Mouse (Mus musculus): Measurements from ENCODE around the gene Rabgef1.

Gene Rabgef1

DNA sequence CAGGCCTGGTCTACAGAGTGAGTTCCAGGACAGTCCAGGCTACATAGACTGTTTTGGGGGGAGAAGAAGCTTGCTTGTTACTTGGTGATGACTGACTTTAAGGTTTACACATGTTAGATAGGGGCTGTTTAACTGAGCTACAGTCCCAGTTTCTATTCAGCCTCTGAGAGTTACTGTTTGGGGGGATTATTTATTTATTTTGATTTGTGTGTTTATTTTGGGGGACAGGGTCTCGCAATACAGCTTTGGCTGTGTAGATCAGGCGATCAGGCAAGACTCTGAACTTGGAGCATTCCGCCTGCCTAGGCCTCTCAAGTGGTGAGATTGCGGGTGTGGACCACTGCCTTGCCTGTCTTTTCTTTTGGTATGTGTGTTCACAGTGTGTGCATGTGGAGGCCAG is 1.4 kb downstream of the Rabgef1 start:
- DNase-seq: no peak

DNA sequence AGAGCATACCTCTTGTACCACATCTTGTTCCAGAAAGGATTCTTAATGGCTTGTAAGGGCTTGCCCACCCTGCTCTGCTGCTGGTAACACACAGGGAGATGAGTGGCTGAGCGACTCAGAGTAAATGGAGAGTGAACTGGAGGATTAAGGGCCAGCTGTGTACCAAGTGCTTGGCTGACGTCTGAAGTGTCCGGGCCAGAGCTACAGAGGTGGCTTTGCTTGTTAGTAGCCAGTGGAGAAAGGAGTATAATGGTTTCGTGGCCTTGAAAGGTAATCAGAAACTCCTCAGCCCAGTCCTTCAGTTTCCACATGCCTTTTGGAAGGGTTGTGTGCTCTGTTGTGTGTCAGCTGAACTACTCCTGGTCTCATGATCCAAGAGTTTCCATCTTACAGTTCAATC is 6.3 kb downstream of the Rabgef1 start:
- no peak for DNase-seq

DNA sequence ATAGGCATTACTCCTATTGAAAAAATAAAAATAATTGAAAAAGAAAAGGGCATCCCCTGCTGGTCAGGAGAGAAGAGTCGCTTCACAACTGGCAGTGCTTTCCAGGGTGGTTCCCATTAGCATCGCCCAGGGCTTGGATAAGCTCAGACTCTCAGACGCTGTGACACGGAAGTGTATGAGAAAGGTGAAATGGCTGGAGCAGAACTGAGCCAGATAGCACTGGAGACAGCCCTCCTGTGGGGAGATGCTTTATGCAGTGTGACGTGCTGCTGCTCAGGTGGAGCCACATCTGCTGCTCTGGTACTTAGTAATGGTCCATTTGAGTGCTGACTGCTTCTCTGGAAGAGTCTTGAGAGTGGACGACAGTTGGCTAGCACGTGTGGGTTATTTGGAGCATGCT is 8.8 kb downstream of the Rabgef1 start:
- no peak for DNase-seq

DNA sequence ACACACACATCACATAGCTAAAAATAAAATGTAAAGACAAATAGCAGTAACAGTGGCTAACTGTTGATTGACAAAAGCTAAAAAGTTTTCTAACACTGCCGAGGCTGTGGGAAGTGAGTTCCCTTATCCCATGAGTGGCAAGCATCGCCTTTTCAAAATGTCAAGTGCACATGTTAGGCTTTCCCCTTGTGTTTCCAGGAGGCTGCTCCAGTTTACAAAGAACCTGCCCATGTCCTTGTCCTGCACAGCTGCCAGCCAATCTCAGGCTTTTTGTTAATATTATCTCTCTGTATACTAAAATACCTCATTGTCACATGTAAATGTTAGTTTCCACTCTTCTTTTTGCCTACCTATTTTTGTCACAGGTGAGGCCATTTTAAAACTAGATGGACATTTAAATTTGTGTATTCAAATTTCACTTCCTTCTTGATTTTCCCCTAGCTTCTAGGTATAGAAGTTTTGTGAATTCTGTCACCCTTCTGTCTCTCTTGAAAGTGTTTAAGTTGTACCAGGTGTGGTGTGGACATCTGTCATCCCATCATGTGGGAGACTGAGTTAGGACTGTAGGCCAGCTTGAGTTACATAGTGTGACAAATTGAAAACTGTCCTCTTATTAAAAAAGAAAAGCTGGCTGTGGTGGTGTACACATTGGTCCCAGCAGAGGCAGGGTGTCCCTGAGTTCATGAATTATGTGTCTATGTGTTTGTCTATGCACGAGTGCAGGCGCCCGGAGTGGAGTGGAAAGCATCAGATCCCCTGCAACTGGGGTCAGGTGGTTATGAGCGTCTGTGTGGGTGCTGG is 10.3 kb downstream of the Rabgef1 start:
- DNase-seq: peak; percentile 37 to 46

DNA sequence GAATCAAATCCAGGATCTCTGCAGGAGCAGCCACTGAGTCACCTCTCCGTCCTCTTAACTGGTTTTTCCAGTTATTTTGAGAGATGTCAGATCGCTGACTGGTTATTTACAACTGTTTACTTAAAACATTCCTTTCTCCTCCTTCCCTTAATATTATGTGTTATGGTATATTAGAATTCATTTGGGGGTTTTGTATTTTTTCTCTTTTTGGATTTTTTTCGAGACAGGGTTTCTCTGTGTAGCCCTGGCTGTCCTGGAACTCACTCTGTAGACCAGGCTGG is 10.9 kb downstream of the Rabgef1 start:
- no peak for DNase-seq

DNA sequence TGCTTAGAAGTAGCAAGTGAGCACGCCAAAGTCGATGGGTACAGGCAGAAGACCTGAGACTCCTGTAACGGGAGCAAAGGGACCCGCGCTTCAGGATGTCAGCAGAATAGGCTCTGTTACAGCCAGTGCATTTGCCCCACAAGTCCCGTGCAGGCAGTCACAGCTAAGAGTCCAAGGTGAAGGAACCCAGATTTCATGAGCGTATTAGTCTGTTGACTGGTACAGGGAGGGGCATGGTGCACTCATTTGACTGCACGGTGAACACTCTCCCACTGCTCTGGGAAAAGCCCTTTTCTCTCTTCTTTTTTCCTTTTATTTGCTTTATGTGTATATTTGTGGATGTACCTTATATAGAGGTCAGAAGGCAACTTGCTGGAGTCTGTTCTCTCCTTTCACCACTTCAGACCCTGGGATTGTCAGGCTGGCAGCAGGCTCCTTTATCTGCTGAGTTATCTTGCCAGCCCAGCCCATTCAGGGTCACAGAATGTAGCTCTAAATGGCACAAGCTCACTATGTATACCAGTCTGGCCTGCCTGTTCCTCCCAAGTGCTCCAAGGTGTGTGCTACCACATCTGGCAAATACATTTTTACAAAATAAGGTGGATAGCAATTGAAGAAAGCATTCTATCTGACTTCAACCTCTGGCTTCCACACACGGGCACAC is 12.7 kb downstream of the Rabgef1 start:
- DNase-seq: no peak

DNA sequence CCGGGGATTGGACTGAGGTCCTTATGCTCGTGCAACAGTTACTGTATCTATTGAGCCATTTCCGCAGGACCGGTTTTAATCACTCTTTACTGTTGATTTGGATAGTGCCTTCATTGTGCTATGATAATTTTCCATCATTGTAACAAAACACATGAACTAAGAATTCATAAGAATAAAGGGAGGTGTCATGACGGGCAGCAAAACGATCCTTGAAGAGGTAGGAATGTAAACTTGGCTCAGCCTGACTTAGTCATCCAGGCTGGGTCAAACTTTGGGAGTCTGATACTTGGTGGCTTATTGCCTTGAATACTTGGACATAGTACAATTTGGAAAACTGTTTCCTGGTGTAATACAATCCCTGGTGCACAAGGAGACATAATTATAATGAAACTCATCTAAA is 13.7 kb downstream of the Rabgef1 start:
- DNase-seq: no peak

DNA sequence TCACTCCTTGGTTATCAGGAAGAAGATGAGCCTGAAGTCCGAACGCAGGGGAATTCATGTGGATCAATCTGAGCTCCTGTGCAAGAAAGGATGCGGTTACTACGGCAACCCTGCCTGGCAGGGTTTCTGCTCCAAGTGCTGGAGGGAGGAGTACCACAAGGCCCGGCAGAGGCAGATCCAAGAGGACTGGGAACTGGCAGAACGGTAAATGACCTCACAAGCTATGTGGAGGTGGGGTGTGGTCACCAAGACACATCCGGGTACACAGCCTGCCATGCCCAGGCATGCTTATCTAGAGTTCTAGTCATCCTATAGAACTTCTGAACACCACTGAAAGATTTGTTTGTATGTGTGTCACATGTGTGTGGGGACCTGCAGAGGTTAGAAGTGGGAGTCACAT is 15.8 kb downstream of the Rabgef1 start:
- DNase-seq: no peak

DNA sequence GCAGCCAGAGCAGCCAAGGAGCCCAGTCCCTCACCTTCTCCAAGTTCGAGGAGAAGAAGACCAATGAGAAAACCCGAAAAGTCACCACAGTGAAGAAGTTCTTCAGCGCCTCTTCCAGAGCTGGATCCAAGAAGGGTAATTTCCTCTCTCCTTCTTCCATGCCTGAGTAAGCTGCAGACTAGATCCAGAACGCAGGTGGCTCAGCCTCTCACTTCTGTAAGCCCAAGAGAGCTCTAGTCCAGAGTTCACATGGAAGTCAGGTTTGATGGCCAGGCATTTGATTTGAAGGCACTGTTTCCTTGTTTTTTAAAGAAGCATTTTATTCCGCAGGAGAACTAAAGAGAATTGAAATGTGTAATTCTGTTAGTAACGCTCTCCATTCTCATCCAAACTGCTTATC is 19.3 kb downstream of the Rabgef1 start:
- no peak for DNase-seq

DNA sequence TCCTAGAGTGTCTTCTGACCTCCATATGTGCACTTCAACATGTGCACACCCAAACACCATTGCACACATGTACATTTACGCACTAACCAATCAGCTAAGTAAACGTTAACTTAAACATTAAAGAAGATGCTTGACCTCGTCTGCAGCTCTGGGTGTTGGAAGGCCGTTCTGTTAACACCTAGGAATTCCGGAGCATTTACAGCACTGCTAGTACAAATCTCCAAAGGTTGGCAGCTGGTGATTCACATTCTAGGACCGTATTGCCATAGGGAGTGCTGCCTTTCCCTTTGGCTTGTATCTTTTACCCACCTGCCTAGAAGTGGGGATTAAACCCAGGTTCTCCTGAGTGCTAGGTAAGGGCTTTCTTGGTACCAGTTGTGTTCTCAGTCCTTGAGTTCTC is 20.3 kb downstream of the Rabgef1 start:
- DNase-seq: no peak

DNA sequence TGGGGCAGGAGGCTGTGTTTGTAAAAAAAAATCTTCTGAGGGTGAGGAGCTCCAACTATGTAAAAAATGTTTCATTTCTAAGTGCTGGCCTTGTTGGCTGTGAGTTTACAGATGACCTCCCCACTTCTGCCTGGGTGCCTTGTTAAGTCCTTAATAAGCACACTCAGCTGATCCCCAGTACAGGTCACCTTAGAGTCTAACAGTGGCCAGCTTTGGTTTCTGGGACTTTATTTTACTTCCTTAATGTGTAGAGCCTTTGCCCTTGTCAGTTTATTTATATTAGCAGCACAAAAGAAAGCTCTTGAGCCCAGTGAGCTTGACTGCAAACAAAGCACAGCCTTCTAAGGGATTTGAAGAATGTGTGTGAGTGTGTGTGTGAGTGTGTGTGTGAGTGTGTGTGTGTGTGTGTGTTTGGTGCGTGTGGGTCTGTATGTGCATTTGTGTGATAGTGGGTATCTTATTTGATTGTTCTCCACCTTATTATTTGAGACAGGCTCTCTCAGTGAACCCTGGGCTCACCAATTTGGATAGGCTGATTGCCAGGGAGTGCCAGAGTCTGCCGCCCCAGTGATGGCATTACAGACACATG is 20.9 kb downstream of the Rabgef1 start:
- no peak for DNase-seq

DNA sequence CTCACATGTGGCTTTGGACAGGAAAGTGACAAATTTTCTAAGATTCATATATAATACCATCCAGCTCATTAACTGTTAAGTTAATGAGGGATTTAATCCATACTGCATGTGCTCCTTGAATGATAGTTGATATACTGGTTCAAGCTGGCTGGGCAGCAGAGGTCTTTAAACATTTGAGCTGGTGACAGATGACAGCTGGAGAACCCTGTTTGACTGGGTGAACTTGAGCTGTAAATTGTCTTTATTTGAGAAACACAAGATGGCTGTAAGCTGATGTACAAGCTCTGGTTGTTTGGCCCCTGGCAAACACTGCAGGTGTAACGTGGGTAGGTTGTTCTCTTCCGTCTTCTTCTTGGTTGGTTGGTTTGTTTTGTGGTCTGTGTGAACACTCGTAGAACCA is 22.2 kb downstream of the Rabgef1 start:
- no peak for DNase-seq

DNA sequence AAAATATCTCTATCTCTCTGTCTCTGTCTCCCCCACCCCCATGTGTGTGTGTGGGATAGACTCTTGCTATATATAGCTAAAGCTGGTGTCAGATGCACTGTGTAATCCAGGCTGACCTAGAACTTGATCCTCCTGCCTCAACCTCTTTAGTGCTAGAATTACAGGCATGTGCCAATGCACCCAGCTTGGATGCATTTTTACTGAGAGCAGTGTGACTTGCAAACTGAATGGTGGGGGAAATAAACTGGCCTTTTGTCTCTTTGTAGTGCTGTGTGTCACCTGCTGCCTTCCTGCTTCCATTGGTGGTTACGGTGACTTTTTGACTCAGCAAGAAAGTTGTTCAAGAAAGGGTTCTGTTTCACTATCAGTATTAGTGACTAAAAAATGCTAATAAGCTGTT is 24.7 kb downstream of the Rabgef1 start:
- DNase-seq: no peak

DNA sequence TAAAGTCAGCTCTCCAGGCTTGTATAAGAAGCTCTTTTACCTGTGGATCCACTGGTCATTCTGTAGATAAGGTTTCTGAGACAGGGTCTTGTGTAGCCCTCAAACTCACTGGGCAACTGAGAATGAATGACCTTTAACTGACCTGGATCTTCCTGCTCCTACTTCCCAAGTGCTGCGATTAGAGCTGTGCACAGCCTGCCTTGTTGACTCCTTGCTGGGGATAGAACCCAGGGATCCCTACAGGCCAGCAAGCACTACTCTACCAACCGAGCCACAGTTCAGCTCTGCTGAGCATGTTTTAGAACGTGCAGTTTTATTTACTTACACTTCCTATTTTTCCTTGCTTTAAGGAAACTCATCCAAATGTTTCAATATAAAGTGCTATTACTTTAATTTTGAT is 25.9 kb downstream of the Rabgef1 start:
- no peak for DNase-seq

DNA sequence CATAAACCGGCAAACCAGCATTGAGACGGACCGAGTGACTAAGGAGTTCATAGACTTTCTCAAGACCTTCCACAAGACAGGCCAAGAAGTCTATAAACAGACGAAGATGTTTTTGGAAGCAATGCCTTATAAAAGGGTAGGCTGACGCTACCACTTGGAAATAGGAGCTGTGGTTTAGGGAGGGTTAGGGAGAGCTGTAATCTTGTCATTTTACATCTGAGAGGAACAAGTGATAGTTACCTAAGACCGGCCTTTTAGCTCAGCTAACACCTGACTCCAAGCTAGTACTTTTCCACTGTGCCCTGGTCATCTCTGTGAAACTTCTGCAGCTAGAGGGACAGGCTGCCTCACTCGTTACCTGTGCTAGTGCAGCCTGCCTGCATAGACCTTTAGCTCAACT is 26.4 kb downstream of the Rabgef1 start:
- DNase-seq: no peak

DNA sequence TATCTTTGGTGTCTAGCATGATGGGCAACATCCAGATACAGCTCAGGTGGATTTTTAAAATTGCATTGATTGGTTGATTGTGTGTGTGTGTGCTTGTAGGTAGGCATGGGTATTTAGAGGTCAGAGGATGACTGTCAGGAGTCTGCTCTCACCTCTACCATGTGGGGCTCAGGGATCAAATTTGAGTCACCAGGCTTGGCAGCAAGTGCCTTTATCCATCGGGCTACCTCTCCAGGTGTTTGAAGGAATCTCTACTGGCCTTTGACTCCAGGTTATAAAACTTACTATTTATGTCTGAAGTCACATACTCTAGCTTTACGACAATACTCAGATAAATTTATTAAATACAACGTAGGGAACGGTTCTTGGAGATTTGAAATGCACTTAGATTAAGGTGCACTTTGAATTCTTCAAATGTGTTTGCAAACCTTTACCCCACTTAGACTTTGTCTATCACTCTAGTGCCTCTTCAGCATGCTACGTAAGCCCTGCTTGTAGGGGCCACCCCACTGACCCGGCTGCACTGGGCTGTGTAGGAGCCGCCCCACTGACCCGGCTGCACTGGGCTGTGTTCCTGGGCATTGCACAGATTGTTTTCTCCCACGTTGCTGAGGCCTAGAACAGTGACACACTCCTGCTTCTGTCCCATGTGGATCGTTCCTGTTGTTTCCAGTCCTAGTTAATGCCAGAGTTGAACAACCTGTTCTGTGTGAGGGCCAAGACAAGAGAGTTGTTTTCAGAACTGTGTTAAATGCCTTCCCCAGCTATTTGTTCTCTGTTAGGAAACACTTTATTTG is 28.8 kb downstream of the Rabgef1 start:
- DNase-seq: no peak

DNA sequence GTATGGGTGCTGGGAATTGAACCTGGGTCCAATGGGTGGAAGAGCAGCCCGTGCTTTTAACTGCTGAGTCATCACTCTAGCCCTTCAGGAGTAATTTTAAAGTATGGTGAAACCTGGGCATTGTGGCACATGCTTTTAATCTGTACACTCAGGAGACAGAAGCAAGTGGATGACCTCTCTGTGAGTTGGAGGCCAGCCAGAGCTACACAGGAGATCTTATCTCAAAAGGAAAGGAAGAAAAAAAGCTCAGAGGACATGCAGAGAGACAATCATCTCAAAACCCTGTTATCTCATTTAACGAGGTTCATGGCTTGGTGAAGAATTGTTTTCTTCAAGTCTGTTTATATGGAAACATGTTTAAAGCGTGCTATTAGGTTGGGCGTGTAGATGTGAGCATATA is 32.4 kb downstream of the Rabgef1 start:
- no peak for DNase-seq

DNA sequence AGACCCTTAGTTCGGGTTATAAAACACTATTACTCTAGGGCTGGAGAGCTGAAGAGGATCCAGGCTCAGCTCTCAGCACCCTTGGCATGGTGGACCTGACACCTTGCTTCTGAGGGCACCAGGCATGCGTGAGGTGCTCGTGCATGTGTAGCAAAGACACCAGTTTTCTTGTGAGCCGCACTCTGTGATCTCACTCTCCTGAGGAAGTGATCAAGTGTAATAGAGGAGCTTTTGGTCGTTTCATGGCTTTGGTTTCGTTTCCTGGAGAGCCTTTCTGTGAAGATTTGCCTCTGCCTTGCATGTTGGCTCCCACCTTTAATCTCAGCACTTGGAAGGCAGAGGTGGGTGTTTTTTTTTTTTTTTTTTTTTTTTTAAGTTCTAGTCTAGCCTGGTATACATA is 33.0 kb downstream of the Rabgef1 start:
- DNase-seq: no peak

DNA sequence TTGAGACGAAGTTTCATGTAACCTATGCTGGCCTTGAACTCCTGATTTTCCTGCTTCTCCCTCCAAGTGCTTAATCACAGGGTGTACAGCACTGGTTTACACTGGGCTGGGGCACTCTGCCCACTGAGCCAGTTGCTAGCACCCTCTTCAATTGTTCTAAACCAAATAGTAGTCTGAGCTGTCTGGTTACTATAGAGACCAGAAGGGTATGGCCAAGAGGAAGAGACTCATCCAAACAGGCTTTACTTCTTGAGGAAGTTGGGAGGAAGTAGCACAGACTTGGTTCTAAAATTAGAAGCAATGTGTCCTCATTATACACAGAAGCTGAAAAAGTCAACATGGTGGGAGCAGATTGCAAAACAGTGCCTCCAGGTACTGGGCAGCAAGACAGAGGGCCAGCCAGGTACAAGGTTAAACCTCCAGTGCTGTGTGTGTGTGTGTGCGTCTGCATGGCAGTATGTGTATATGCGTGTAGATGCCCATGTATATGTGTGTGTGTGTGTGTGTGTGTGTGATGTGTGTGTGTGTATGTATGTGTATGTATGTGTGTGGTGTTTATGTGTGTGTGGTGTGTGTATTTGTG is 33.9 kb downstream of the Rabgef1 start:
- no peak for DNase-seq

DNA sequence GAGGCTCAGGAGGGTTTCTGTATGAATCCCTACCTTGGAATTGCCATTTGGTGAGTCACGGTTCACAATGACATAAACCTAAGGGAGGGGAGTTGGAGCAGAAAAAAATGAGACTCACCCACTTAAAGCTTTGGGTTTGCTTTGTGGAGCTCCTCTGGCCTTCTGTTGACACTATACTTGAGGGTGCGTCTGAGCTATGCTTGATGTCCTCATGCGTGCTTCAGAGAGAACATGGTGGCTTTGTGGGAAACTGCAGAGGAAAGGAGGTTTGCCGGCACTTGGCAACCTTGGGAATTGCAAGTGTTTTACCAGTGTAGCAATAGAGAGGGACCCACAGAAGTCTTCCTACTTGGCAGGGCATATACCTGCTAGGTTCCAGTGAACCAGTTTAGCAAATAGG is 35.7 kb downstream of the Rabgef1 start:
- no peak for DNase-seq

DNA sequence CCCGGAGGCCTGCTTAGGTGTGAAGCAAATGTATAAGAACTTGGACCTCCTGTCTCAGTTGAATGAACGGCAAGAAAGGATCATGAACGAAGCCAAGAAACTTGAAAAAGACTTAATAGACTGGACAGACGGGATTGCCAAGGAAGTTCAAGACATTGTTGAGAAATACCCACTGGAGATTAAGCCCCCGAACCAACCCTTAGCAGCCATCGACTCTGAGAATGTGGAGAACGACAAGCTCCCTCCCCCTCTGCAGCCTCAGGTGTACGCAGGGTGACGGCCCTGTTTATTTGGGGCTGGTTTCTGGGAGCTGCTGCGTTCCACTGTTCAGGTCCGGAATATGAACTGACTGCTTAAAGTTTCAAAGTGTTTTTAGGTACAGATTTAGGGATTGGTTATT is 41.4 kb downstream of the Rabgef1 start:
- no peak for DNase-seq

DNA sequence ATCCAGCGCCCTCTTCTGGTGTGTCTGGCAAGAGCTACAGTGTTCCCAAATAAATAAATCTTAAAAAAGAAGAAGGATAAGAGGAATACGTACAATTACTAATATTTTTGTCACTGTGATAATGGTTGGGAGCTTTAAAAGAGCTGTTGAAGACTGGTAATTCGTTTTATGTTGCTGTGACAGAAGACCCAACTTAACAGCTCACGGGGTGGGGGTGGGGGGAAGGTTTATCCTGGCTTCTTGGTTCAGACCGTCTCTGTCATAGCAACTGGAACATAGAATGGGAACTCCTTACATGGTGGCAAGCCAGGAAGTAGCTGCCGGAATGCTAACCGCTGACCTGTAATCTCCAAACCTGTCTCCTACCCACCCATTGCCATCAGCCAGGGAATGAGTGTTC is 45.2 kb downstream of the Rabgef1 start, which contains the start of gene Tmem248:
Gene Tmem248, plus strand, starts transcription at position 301 of the 400 bp plus-strand sequence.
- no peak for DNase-seq

DNA sequence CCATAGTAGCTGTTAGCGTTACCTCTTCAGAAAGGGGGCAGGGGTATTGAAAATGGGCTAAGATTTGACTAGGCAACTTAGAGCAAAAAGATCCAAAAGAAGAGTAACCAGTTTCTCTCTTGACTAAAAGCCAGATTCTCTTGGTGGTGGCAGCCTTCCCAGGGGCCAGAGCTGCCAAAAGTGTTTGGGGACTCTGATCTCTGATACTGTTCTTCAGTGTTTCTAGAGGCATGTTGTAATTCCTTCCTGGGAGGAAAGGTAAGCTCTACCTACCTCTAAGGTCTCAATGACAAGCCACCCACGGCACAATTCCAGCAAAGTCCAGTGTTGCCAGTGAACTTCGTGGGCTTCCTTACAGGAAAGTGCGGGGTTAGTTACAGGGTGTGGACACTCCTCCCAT is 45.8 kb downstream of the Rabgef1 start:
- no peak for DNase-seq

All from B cell, adult 2 months (primary cell).